Mouse (Mus musculus) myocyte (in vitro differentiated cells): ENCODE measurements around the gene St6galnac1. TPM values are rescaled to one million over a fixed set of nuclear protein-coding genes. Genes with fewer than 3 reads are reported as not detected.
A peak's percentile ranks its signal among the peaks of the same experiment; 100 is the strongest.

Experiments used
- H3K27me3 ChIP-seq: one replicate; pipeline ENCODE4 v1.6.1; 2011; ENCODE audit not compliant: control insufficient read depth, insufficient read depth, insufficient read length
- H3K36me3 ChIP-seq: one replicate; pipeline ENCODE4 v1.6.1; 2011; ENCODE audit not compliant: control insufficient read depth, insufficient read depth
- H3K4me2 ChIP-seq: one replicate; pipeline ENCODE4 v1.6.1; 2011; ENCODE audit warnings: low read depth, control low read depth
- H3K4me3 ChIP-seq: one replicate; pipeline ENCODE4 v1.5.1; 2011; ENCODE audit warnings: mild to moderate bottlenecking, control low read depth, moderate library complexity
- H3K79me2 ChIP-seq: one replicate; pipeline ENCODE4 v1.6.1; 2011; ENCODE audit not compliant: control insufficient read depth, insufficient read depth
- H3ac ChIP-seq: one replicate; pipeline ENCODE4 v1.6.1; 2011; ENCODE audit not compliant: control insufficient read depth, insufficient read length
- CEBPB ChIP-seq: IDR thresholded peaks from 2 replicates; pipeline ENCODE4 v1.6.1; 2011; ENCODE audit warnings: mild to moderate bottlenecking, moderate library complexity; ENCODE audit not compliant: poor library complexity, insufficient read depth, severe bottlenecking
- E2F4 ChIP-seq: IDR thresholded peaks from one replicate; pipeline ENCODE4 v1.6.1; 2011; ENCODE audit warnings: mild to moderate bottlenecking, control low read depth, moderate library complexity; ENCODE audit not compliant: insufficient read depth
- MAX ChIP-seq: IDR thresholded peaks from one replicate; pipeline ENCODE4 v1.6.1; 2011; ENCODE audit warnings: low read depth, mild to moderate bottlenecking, control low read depth
- MYOD1 ChIP-seq, 3 experiments: IDR thresholded peaks; one replicate each; pipeline ENCODE4 v1.6.1; 2011; ENCODE audit warnings: control low read depth in 2 of 3, low read depth in 2 of 3, mild to moderate bottlenecking in 2 of 3, moderate library complexity in 1 of 3; ENCODE audit not compliant: insufficient read length in 2 of 3, control insufficient read depth in 1 of 3
- MYOG ChIP-seq, 3 experiments: IDR thresholded peaks; one replicate each; pipeline ENCODE4 v1.6.1; 2011; ENCODE audit warnings: control low read depth in 2 of 3, low read depth in 2 of 3, mild to moderate bottlenecking in 2 of 3; ENCODE audit not compliant: insufficient read length in 2 of 3, control insufficient read depth in 1 of 3, insufficient read depth in 1 of 3
- POLR2A ChIP-seq: IDR thresholded peaks from one replicate; pipeline ENCODE4 v1.6.1; 2011; ENCODE audit warnings: low read depth, mild to moderate bottlenecking, control low read depth, moderate library complexity; ENCODE audit not compliant: insufficient read length
- POLR2AphosphoS2 ChIP-seq: IDR thresholded peaks from one replicate; pipeline ENCODE4 v1.6.1; 2011; ENCODE audit warnings: low read depth, control low read depth; ENCODE audit not compliant: insufficient read length
- REST ChIP-seq: IDR thresholded peaks from one replicate; pipeline ENCODE4 v1.6.1; 2011; ENCODE audit warnings: mild to moderate bottlenecking, control low read depth, moderate library complexity; ENCODE audit not compliant: insufficient read depth, insufficient read length
- SRF ChIP-seq: IDR thresholded peaks from one replicate; pipeline ENCODE4 v1.6.1; 2011; ENCODE audit warnings: low read depth; ENCODE audit not compliant: control insufficient read depth, insufficient read length
- TCF12 ChIP-seq: IDR thresholded peaks from one replicate; pipeline ENCODE4 v1.6.1; 2011; ENCODE audit warnings: mild to moderate bottlenecking, control low read depth; ENCODE audit not compliant: poor library complexity, insufficient read depth, severe bottlenecking
- TCF3 ChIP-seq: IDR thresholded peaks from one replicate; pipeline ENCODE4 v1.6.1; 2011; ENCODE audit warnings: low read depth, control low read depth; ENCODE audit not compliant: insufficient read length
- USF1 ChIP-seq: IDR thresholded peaks from one replicate; pipeline ENCODE4 v1.6.1; 2011; ENCODE audit warnings: low read depth, mild to moderate bottlenecking, control low read depth, moderate library complexity
- polyA plus RNA-seq: library from polyadenylated mRNA; unstranded; fragments of >200 nt; fragmentation: generic; extraction: Trizol; gene quantifications from one replicate; pipeline ENCODE4 v1.2.1, GENCODE M21; 2012; ENCODE audit warnings: missing spikeins

Gene St6galnac1
- polyA plus RNA-seq, 1 experiment = not detected

DNA sequence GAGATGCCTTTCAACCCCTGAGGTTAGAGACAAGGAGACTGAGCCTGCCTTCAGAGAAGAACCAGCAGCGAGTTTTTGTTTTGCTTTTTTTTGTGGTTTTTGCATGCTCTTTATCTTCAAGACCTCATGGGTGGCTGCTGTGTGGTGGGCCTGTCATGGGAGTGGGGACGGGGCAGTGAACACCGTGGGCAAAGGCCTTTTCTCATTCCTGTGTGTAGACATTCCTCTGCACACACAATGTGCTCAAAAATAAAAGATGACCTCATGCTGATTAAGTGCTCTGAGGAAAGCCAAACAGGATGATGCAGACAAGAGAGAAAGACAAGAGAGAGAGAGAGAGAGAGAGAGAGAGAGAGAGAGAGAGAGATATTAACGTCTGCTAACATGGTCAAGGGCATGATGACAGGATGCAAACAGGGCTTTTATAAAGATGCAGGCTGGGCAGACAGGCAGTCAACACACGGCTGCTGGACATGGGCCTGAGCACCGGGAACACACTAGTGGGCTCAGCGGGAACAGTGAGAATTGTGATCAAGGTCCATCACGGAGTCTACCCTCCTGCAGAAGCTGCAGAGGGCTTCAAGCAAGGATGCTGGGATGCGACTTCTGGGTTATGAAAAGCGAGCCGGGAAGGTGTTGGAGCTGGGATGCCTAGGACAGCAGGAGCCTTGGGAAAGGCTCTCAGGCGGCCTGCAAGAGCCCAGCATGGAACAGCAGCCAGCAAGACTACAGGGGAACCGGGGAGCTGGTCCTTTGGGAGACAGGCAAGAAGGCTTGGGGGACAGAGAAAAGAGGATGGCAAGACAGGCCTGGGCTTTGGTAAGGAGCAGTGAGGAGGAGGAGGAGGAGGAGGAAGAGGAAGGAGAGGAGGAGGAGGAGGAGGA lies 46.0 kb upstream of the St6galnac1 start:
- no peaks in the 10 kb centered on the region for H3K36me3 ChIP-seq
- no peaks in the 10 kb centered on the region for H3K27me3 ChIP-seq
- H3K4me3 ChIP-seq = no peak overlapping the region
- H3K4me2 ChIP-seq = peak overlapping the region; percentile 69
- peak in 1 of 3 experiments; percentile 3 for TF ChIP-seq MYOD1 (IDR thresholded peaks at IDR 0.05; ENCODE audit: control insufficient read depth in 1 of 3, insufficient read length in 2 of 3, low read depth in 2 of 3)
- no peak for TF ChIP-seq USF1
- TF ChIP-seq POLR2A = peak; percentile 13
- no peak overlapping the region for H3ac ChIP-seq
- peaks cover 85% of the 10 kb centered on the region for H3K79me2 ChIP-seq

DNA sequence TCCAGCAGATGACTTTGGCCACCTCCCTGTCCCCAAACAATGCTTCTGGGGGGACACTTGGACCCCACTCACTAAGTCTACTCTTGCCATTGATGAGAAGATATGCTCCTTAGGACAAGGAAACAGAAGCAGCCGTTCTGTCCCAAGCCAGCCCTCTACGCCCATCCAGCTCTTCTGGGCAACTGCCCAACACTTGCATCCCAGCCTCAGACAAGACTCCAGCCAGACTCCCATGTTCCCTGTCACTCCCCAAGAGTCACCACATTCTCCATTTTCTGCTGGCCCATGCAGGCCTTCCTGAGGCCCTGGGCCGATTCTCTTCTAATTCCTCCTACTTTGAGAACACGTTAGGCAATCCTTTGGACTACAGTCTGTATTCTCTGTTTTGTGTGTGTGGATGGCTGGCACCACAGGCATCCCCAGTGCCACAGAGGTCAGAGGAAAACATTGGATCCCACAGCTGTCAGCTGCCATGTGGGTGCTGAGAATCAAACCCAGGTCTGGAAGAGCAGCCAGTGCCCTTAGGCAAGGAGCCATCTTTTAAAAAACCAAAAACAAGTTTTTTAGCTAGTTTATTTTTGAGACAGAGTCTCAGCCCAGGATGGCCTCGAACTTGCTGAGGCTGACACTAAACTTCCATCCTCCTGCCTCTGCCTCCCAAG lies 44.8 kb upstream of the St6galnac1 start:
- no peak overlapping the region for H3K4me3 ChIP-seq
- no peak overlapping the region for H3ac ChIP-seq
- no peaks in the 10 kb centered on the region for H3K36me3 ChIP-seq
- H3K27me3 ChIP-seq = no peaks in the 10 kb centered on the region
- TF ChIP-seq MYOD1 (IDR thresholded peaks at IDR 0.05; ENCODE audit: control insufficient read depth in 1 of 3, insufficient read length in 2 of 3, low read depth in 2 of 3) (peak; percentile 37 to 74 (median 66)), CEBPB (no peak), MYOG (IDR thresholded peaks at IDR 0.05; ENCODE audit: control insufficient read depth in 1 of 3, insufficient read depth in 1 of 3, insufficient read length in 2 of 3, low read depth in 2 of 3) (peak; percentile 29 to 70 (median 53)), TCF12 (peak; percentile 16), TCF3 (no peak), SRF (no peak)
- H3K79me2 ChIP-seq = peaks cover 88% of the 10 kb centered on the region
- H3K4me2 ChIP-seq = peak overlapping the region; percentile 69

- Histone ChIP-seq H3K4me2 (no peak overlapping the region), H3K79me2 (peaks cover 74% of the 10 kb centered on the region), H3K36me3 (no peaks in the 10 kb centered on the region), H3K27me3 (no peaks in the 10 kb centered on the region), H3ac (no peak overlapping the region), H3K4me3 (no peak overlapping the region)
- no peak for TF ChIP-seq MYOG (IDR thresholded peaks at IDR 0.05; ENCODE audit: control insufficient read depth in 1 of 3, insufficient read depth in 1 of 3, insufficient read length in 2 of 3, low read depth in 2 of 3)
- TF ChIP-seq MYOD1 (IDR thresholded peaks at IDR 0.05; ENCODE audit: control insufficient read depth in 1 of 3, insufficient read length in 2 of 3, low read depth in 2 of 3) = no peak
- no peak for TF ChIP-seq MAX
- no peak for TF ChIP-seq REST
- TF ChIP-seq TCF3 = no peak
- TF ChIP-seq POLR2A = no peak
- TF ChIP-seq E2F4 = no peak
- TF ChIP-seq POLR2AphosphoS2 = no peak
- no peak for TF ChIP-seq SRF
- no peak for TF ChIP-seq USF1
- no peak for TF ChIP-seq CEBPB
- TF ChIP-seq TCF12 = no peak
These were observed 43.4 kb upstream of the St6galnac1 start for GRCm38 (mm10) chr11:116818722-116819121.

DNA sequence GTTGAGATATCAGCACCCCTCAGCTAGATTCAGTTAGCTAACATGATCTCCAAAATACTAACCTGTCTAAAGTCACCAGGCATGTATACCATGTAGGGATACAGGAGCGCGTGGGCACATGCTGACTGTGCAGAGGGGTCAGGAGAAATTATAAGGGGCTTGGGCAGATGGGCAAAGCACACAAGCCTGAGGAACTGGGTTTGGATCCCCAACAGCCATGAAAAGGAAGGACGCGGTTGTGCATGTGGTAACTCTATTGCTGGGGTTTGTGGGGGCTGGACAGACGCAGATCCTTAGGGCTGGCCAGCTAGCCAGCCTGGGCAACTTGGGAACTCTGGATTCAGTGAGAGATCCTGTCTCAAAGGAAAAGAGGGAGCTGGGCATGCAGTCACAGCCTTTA lies 42.3 kb upstream of the St6galnac1 start:
- H3K36me3 ChIP-seq = no peaks in the 10 kb centered on the region
- H3K4me3 ChIP-seq = no peak overlapping the region
- peaks cover 68% of the 10 kb centered on the region for H3K79me2 ChIP-seq
- TF ChIP-seq USF1 = no peak
- no peak for TF ChIP-seq SRF
- no peak for TF ChIP-seq POLR2AphosphoS2
- TF ChIP-seq MAX = no peak
- no peak for TF ChIP-seq CEBPB
- no peak for TF ChIP-seq E2F4
- TF ChIP-seq MYOD1 (IDR thresholded peaks at IDR 0.05; ENCODE audit: control insufficient read depth in 1 of 3, insufficient read length in 2 of 3, low read depth in 2 of 3) = no peak
- TF ChIP-seq TCF3 = no peak
- TF ChIP-seq REST = no peak
- TF ChIP-seq POLR2A = no peak
- no peak for TF ChIP-seq MYOG (IDR thresholded peaks at IDR 0.05; ENCODE audit: control insufficient read depth in 1 of 3, insufficient read depth in 1 of 3, insufficient read length in 2 of 3, low read depth in 2 of 3)
- TF ChIP-seq TCF12 = no peak
- peak overlapping the region; percentile 73 for H3K4me2 ChIP-seq
- H3ac ChIP-seq = no peak overlapping the region
- no peaks in the 10 kb centered on the region for H3K27me3 ChIP-seq
